Mouse (Mus musculus): ENCODE data around the gene Haus5.

Haus5 gene

DNA sequence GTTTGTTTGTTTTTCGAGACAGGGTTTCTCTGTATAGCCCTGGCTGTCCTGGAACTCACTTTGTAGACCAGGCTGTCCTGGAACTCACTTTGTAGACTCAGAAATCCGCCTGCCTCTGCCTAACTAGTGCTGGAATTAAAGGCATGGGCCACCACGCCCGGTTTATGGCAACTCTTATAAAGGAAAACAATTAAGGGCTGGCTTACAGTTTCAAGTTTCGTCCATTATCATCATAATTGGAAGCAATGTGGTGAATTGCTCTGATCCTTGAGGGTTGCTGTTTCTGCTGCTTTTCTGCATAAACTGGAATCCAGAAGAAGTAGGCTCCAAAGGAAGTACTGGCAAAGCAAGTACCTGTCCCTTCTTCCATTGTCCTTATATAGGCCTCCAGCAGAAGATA, 38.1 kb downstream of the Haus5 start:
- in situ Hi-C loops (cut with MboI; ENCODE audit: low sequenced_read_pairs): no loop called here

DNA sequence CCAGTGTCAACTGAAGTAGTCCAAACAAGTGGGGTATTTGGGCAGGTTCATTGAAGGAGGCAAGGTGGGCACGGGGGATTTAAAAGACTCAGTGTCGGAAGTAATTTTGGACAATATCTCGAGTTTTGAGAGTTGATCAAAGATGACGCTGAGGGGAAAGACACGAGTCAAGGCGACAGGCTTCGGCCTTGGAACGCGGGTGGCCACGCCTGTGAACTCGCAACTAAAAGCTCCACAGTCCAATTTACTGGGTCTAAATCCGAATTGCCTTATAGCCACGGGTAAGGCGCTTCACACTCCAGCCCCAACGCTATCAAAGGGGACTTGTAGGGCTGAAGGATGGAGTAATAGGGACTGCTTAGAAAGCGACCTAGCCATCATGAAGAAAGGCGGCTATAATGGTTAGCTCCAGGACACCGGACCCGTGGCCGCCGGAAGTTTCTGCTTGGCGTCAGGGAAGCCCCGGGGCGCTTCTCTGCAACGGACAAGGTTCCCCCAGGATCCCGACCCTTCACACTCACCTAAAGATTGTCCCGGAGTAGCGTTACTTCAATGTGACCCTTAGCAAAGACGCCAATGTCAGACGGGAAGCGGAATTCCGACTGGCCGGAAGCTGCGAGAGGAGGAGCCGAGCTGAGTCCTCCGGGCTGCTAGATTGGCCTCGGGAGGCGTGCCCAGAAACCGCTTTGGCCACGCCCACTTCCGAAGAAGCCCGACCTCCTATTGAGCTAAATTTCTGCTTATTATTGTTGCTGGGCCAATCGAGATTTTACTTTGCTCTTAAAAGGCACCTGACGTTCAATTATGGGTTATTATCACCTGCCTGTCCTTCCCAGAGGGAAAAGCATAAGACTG, 39.0 kb downstream of the Haus5 start, which contains the start of gene Cox6b1:
Gene Cox6b1, minus strand, starts transcription at position 622 of the 855 bp plus-strand sequence.
- in situ Hi-C loops (cut with MboI; ENCODE audit: low sequenced_read_pairs): no loop called here

DNA sequence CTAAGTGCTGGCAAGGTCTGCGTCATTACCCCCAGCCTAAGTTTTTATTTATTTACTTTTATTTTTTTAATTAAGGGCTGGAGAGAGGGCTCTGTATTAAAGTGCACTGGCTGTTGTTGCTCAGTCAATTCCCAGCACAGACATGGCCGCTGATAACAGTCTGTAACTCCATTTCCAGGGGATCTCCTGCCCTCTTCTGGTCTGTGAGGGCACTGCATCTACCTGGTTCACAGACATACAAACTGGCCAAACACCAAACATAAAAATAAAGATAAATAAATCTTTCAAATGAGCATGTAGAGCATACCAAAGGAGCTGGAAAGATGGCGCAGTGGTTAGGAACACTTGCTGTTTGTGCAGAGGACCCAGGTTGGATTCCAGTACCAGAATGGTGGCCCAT, 45.6 kb downstream of the Haus5 start:
- in situ Hi-C loops (cut with MboI; ENCODE audit: low sequenced_read_pairs): no loop called here

DNA sequence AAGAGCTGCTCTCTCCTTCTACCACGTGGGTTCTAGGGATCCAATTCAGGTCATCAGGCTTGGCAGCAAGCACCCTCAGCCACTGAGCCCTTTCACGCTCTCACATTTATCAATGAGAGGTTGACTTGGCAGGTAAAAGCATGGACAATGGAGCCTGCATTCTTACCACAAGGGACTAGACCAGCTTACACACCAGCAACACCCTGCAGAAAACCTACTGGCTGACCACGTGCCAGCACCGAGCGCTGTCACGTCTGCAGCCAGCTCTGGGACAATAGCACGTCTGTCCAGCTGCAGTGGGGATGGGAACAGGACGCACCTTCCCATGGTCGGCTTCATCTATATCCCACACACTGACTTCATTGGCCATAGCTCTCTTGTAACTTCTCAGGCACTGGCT, 46.1 kb downstream of the Haus5 start:
- in situ Hi-C loops (cut with MboI; ENCODE audit: low sequenced_read_pairs): no loop called here

DNA sequence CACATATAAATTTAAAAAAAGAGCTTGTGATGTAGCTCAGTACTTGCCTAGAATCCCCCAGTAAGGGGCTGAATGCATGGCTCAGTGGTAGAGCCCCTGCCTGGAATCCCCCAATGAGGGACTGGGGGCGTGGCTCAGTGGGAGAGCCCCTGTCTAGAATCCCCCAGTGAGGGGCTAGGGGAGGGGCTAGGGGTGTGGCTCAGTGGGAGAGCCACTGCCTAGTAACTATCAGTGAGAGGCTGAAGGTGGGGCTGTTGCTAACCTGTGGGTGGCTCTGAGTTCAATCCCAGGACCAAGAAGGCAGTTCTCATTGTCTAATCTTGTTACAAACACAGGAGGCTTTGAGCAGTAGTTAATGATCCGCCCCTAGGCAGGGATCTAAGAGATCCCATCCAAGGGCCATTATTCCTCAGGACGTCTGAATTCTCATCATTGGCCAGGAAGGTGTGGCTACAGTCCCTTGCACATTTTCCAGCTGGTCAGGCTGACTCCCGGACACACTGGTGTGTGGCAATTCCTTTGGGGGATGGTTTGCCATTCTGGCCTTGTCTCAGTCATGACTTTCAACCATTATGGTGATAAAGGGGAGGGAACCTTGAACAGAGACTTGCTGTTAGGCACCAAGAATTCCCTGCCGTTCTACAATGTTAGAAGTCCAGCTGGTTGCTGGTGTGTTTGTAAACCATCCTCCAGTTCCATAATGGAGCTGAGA, 49.6 kb downstream of the Haus5 start:
- in situ Hi-C loops (cut with MboI; ENCODE audit: low sequenced_read_pairs): no loop called here

DNA sequence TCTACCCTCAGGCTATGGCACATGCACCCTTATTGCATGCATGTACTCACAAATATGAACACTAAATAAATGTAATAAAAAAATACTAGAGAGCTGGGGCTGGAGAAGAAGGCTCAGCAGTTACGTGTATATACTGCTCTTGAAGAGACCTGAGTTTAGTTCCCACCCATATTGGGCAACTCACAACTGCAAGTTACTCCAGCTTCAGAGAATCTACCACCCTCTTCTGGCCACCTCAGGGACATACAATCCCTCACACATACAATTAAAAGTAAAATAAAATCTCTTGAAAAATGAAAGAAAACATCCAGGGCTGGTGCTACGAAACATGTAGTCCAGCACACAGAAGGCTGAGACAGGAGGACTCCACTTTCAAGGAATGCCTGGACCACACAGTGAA, 50.3 kb downstream of the Haus5 start:
- in situ Hi-C loops (cut with MboI; ENCODE audit: low sequenced_read_pairs): no loop called here

DNA sequence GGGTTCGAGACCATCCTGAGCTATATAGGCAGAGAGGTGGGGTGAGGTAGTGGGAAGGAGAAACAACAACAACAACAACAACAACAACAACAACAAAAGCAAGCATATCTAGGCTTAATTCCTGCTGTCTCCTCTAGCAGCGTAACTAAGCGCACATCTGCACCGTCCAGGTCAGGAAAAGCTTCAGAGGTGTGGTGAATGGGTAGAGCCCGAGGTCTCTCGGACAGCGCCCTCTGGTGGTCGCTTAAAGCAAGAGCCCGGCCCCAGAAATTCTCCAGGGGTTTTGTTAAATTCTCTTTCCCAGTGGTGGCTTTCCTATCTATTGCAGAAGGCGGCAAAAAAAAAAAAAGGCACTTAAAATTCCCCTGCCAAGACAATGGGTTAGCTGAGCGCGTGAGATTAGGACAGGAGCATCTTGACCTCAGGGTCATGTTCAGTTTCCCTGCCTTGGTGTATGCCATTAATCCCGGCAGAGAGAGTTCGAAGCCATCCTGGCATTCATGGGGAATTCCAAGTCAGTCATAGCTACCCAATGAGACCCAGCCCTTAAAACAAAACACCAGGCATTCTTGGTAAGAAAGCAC, 51.2 kb downstream of the Haus5 start:
- in situ Hi-C loops (cut with MboI; ENCODE audit: low sequenced_read_pairs): no loop called here

DNA sequence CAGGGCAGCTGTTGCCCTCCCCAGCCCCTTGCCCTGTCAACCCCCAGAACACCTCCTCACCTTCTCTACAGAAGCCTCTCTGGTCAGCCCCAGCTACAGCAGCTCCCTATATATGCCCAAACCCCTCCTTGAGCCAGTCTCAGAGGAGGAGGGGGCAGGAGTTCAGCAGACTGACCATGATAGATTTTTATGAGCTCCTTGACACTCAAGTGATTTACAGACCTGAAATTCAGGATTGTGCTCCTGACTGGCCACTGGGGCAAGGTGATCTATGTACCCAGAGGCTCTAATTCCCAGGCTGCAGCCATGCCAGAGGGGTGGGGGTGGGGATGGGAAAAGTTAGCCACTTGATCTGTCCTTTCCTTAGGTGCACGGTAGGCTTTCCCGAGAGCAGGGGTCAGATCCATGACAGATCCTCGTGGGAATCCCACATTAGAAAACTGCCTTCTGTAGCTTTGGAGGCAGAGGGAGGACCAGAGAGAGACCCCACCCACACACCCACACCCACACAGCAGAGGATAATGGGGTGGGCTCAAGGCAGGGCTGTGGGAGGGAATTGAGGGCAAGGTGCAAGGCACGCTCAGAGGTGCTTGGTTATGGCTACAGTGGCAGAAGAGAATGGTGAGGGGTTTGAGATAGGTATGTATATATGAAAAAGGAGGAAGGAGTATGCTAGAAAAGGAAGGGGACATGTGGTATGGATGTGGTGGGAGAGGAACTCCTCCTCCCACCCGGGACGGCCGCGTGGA, 52.0 kb downstream of the Haus5 start, which contains the start of gene Upk1a:
Gene Upk1a, minus strand, starts transcription at position 194 of the 749 bp plus-strand sequence.
- in situ Hi-C loops (cut with MboI; ENCODE audit: low sequenced_read_pairs): no loop called here

DNA sequence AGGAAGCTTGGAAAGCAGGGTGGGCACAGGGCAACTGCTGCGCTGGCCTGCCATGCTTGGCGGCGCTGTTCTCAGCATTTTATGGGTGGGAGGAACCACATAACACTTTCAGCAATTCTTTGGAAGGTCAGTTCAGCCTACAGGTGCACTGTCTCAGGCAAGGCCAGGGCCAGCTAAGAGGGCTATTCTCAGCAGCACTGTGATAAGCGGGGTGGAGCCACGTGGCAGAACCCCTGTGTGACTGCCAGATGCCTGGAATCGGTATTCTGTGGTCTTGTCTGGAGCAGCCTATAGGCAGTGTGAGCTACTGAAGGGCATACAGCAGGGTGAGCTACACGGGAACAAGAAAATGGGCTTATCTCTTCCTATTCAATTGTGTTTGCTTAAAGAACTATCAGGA, 54.8 kb downstream of the Haus5 start:
- in situ Hi-C loops (cut with MboI; ENCODE audit: low sequenced_read_pairs): no loop called here

DNA sequence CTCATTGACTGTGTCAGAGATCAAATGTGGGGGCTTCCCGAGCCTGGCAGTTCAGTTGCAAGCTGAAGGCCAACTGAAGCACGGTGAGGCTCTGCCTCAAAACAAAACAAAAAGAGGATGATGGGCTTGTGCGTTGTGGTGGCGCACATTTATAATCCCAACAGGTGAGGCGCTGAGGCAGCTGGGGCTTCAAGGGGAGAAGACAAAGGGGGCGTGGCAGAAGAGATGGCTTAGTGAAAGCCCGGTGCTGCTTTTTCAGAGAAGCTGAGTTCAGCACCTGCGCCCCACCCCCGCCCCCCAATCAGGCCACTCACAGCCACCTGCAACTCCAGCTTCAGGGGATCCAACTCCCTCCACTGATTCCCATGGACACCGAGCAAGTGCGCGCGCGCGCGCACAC, 56.3 kb downstream of the Haus5 start:
- in situ Hi-C loops (cut with MboI; ENCODE audit: low sequenced_read_pairs): no loop called here

DNA sequence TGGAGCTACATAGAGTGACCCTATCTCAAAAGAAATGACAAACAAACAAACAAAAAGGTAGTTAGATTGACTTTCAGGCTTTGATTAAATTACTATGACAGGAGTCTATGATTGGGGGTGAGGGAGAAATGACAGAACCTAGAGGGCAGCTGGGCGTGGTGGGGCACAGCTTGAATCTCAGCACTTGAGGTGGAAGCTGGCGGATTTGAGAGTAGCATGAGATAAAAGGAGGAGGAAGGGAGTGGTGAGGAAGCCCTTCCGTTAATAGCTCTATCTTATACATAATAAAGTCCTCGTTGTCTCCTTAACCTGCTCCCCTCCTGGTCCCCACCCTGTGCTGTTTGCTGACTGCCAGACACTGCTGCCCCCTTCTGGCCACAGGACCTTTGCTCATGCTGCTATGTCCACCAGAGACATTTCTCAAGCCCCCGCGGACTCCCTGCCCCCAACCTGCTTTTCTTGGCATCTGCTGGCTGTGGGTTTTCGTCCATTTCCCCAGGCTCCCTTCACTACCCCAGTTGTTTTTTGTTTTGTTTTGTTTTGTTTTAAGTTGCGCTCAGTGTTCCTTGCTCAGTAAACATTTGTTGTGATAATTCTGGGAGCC, 57.0 kb downstream of the Haus5 start:
- in situ Hi-C loops (cut with MboI; ENCODE audit: low sequenced_read_pairs): no loop called here

DNA sequence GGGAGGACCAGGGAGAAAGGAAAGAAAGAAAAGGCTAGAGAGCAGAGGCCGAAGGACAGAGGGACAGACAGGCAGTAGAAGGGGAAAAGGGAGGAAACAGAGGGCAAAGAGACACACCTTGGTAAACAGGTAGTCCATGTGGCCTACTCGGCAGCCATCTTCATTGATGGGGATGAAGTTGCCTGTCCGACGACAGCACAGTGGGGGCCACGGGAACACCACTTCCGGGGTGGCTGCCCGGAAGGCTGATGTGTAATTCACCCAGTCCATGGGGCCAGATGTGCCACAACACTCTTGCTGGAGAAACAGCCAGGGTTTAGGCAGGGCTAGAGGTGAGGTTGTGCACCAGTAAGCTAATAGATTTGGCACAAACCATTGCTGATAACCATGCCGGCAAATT, 59.9 kb downstream of the Haus5 start:
- in situ Hi-C loops (cut with MboI; ENCODE audit: low sequenced_read_pairs): no loop called here

DNA sequence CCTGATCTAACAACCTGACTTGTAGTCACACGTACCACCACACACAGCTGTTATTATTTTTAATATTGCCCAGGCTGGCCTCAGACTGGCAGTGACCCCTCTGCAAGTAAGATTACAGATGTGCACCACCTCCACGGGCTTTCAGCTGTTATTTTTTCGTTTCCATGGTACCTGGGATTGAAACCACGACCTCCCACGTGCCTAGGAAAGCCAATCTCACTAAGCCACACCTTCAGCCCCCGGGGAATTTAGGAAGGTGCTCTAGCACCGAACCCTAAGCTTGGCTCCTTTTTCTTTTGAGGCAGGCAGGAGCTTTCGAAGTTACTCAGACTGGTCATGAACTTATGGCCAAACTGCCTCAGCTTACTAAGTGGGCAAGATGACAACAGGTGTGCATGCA, 60.4 kb downstream of the Haus5 start:
- in situ Hi-C loops (cut with MboI; ENCODE audit: low sequenced_read_pairs): no loop called here

All from CH12F3 (cell line).